Mouse (Mus musculus): ENCODE measurements around the gene Ghitm.
A peak's percentile ranks its signal among the peaks of the same experiment; 100 is the strongest.
"Not testable (repeated sequence)": the region's sequence is repeated elsewhere in the genome, so short reads cannot be mapped to it uniquely, and the experiment has no call there.

Ghitm gene

DNA sequence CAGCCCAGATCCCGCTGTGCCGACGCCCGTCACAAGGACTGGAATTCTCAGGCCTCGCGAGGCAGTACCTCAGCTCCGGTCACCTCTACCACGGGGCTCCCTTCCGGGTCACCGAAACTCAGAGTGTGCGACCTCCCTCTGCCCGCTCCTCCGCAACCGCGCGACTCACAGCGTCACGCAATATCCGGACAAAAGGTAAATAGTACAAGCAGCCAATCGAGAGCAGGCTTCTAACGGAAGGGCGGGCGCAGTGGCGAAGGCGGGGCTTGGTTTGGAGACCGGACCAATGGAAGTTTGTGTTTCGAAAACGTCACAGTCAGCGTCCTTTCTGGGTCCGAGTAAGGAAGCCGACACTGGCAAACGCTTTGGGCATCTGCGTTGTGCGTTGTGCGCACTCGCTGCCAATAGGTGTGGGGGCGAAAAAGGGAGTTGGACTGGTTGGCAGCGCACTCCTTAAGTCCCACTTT, at the start of gene Ghitm:
TSS of gene Ghitm (minus strand) at position 146 of the 467 bp plus-strand sequence.
- DNase-seq (ENCODE audit: low spot score in 2 of 2), result peak; percentile 95

- no peak for DNase-seq (ENCODE audit: low spot score in 2 of 2)
These were observed 49.8 kb upstream of the Ghitm start for GRCm38 (mm10) chr14:37184871-37185270.

GRCm38 (mm10) chr14:37174484-37174883, 39.4 kb upstream of the Ghitm start:
- no peak for DNase-seq (ENCODE audit: low spot score in 2 of 2)

DNA sequence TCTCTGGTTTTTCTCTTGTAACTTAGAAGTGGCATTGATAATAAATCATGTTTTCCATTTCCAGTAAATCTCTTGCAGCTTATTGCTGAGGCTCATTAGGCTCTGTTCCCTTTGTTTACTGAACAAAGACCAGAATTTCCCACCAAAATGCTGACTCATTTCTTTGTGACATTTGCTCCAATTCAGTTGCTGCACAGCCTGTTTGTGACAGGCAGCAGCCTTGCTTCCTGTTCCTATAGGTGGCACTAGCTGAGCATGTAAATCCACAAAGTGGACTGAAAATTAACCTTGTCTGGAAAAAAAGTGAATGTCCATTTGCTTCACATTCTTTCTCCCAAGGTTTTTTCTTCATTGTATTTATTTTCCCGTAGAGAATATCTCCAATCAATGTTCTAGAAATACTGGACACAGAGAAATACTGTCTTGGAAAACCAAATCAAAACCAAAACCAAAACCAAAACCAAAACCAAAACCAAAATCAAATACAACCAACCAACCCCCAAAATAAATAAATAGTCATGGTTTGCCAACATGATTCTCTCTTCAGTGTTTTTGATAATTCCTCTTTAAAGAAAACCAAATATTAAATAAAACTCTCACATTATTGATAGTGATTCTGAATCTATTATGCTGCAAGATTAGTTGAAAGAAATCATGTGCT, 30.3 kb upstream of the Ghitm start:
- DNase-seq (ENCODE audit: low spot score in 2 of 2), result peak; percentile 2 to 36

- no peak for DNase-seq (ENCODE audit: low spot score in 2 of 2)
These were observed 29.4 kb upstream of the Ghitm start for GRCm38 (mm10) chr14:37164392-37165032.

DNA sequence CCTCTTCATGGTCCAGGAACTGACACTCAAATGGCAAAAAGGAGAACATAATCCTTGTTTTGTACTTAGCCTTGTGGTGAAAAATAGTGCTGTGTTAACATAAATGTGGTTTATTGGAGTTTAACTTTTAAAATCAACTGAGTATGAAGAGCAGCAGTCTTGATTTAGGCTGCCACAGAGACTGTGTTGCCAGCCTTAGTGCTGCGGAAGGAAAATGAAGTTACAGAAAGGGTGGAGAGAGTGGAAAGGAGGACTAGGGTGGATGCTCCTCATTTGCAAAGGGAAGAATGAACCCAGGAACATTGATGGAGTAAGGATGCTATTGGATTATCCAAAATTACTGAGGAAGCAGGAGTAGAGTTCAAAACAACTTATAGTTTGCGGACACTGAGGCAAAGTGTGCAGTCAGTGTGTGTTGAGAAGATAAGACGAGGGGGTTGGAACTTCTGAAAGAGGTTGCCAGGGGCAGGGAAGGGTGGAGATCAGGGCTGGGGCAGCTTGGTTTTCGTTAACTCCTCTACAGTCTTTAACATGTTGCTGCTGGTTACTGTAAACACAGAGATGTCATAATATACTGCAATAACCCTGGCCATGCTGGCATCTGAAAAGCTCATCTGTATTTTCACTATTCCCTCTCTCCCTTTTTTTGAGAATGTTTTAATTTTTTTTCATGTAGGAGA, 28.3 kb upstream of the Ghitm start:
- DNase-seq (ENCODE audit: low spot score in 2 of 2), result no peak

DNA sequence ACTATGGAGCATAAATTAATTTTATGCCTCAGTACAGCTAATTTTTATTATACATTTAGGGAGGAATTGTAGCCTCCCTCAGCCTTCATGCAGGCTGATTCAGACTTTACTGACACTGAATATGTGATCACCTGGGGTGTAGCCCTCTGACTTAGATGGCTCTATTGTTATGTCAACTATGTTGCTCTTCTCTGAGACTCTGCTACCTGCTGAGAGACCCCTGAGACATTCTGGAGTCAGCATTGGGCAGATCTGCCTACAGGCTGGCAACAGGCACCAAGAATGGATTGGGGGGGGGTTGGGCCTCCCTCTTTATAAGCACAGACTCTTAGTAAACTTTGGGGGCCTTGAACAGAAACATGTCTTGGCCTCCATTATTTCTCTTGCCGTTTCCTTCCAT, 19.3 kb upstream of the Ghitm start:
- no peak for DNase-seq (ENCODE audit: low spot score in 2 of 2)

GRCm38 (mm10) chr14:37139051-37139710, 4.1 kb upstream of the Ghitm start:
- no peak for DNase-seq (ENCODE audit: low spot score in 2 of 2)

GRCm38 (mm10) chr14:37137596-37137995, 2.5 kb upstream of the Ghitm start:
- DNase-seq (ENCODE audit: low spot score in 2 of 2), result not testable (repeated sequence)

DNA sequence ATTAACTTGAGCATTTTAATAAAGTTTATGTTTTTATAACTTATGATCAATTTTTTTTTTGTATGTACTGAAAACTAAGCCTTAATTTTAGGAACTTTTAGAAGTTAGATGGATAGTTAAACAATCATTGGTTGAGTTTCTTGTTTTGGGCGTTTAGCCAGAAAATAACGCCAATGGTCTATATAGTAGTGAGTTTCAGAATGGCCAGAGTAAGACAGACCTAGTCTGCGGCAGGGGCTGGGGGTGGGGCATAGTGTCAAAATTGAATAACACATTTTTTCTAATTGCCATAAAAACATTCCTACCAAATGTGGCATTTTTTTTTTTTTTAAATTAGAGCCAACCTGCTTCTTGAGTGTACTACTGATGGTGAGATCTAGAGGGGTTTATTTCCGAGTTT, 1.0 kb upstream of the Ghitm start:
- DNase-seq (ENCODE audit: low spot score in 2 of 2), result no peak

DNA sequence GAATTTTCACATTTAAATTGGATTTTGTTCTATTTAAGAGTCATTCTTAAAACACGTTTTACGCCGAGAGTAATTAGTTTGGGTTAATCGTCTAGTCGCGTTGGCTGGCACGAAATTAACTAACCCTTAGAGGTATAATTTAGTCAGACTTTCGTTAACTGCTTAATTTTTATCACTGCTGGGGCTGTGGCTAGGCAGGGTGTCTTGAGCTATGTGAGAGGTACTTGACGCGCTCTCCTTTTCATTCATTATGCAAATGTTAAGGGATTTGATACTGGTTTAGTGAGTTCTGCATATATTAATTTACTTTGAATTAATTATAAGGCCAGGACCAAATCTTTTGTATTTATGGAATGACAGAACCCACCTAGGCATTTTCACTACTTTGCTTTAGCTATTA, 599 bp upstream of the Ghitm start:
- DNase-seq (ENCODE audit: low spot score in 2 of 2), result no peak

GRCm38 (mm10) chr14:37134304-37135126, 557 bp downstream of the Ghitm start:
- no peak for DNase-seq (ENCODE audit: low spot score in 2 of 2)

GRCm38 (mm10) chr14:37127652-37128051, 7.4 kb downstream of the Ghitm start:
- no peak for DNase-seq (ENCODE audit: low spot score in 2 of 2)

DNA sequence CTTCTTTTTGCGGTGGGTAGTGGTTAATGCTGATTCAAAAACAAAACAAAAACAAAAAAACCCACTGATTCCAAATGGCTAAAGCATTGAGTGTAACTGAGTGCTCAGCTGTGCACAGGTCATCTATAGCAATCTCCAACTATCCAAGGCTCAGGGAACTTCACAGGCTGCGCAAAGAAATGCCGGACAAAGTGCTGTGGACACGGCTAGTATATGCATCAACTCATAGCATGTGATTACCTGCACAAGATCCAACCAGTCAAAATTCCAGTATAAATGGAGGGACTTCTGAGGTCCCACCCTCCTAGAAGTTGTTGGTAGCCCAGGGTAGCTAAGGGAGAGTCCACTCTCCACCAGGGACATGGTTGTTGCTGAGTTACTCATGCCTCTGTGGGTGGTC, 15.8 kb downstream of the Ghitm start:
- no peak for DNase-seq (ENCODE audit: low spot score in 2 of 2)

DNA sequence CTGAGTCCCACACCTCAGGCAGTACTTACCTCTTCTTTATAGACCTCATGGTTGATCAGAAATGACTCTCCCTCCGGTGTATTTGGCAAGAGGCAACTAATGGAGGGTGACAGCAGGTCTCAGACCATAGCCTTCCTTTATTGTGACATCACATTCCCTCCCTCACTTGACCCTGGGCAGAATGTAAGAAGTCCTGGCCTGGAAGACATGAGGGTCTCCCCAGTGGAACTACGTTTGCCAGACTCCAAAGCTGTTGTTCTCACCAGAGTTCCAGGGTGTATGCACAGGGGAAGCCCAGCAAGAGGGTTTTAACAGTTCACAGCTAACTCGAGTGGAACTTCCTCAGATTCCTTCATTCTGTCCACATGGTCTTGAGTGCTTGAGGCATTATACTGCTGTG, 21.1 kb downstream of the Ghitm start, which contains the start of gene 2610528A11Rik:
TSS of gene 2610528A11Rik (minus strand) at position 101 of the 400 bp plus-strand sequence.
- no peak for DNase-seq (ENCODE audit: low spot score in 2 of 2)

GRCm38 (mm10) chr14:37112931-37113330, 22.1 kb downstream of the Ghitm start:
- DNase-seq (ENCODE audit: low spot score in 2 of 2), result no peak

DNA sequence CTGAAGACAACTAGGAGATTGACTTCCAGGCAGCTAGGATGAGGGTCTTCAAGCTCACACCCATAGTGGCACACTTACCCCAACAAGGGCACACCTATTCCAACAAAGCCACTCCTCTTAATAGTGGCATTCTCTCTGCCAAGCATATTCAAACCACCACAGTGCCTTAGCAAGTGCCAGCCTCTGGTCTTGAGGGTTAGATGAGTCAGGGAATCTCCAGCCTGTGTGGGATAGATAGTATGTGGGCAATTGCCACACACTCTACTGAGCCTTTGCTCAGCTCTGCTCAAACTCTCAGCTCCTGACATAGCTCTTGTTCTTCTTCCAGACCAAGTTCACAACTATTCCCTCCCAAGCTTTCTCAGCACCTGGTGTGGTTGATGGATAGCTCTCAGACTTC, 23.7 kb downstream of the Ghitm start:
- no peak for DNase-seq (ENCODE audit: low spot score in 2 of 2)

DNA sequence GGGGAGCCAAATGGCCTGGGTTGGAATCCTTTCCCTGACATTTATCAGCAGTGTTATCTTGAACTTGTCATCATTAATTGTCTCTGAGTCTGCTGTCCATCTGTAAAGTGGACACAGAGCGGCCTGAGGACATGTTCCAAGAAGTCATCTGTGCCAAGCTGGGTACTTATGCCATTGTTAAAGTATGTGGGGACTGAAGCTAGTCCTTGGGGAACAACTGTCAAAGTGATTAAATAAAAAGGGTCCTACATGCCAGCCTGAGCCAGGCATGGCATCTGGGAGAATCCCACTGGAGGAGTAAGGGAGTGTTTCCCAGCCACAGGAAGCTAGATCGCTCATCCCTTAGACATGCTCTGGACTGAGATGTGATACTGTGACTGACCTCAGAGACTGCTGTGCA, 24.6 kb downstream of the Ghitm start:
- no peak for DNase-seq (ENCODE audit: low spot score in 2 of 2)

- DNase-seq (ENCODE audit: low spot score in 2 of 2), result no peak
These were observed 25.1 kb downstream of the Ghitm start for GRCm38 (mm10) chr14:37109975-37110374.

DNA sequence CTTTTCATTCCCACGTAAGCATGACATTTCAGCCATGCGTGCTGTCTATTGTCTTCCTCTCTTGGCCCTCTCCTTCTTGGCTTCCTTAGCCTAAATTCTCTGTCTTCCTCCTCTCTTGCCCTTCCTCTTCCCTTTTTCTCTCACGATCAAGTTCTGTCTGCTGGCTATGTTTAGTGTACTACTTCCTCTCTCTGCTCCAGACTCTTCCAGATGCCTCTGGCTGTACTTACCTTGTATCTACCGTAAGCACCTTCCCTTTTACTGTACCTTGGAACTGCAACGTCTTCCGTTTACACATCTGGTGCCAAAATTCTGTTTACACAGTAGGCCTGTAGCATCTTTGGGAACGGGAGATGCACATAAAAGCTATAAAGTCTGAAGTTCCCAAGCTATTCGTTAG, 25.6 kb downstream of the Ghitm start:
- no peak for DNase-seq (ENCODE audit: low spot score in 2 of 2)

GRCm38 (mm10) chr14:37105846-37106245, 29.2 kb downstream of the Ghitm start:
- no peak for DNase-seq (ENCODE audit: low spot score in 2 of 2)

Measured in urinary bladder, adult 18-20 months (tissue).